Mouse (Mus musculus): ENCODE results near the gene Aox2. TPM values are rescaled to one million over a fixed set of nuclear protein-coding genes. Genes with fewer than 3 reads are reported as not detected.

Aox2 gene
- polyA plus RNA-seq, 1 experiment from 2014 or later: 0.07 TPM

- Histone ChIP-seq H3K27me3 (replicated peaks; ENCODE audit: control insufficient read depth, insufficient read depth, low read length) (no peaks in the 10 kb centered on the region), H3K4me3 (ENCODE audit: low read depth, low read length) (peak within 1 kb of the TSS; percentile 90), H3K36me3 (ENCODE audit: control insufficient read depth, insufficient read depth, low read length) (peaks cover 31% of the 10 kb centered on the region), H3K9me3 (ENCODE audit: control insufficient read depth, low read length) (no peaks in the 10 kb centered on the region), H3K4me1 (replicated peaks; ENCODE audit: control insufficient read depth, insufficient read depth, low read length) (peaks cover 8% of the 10 kb centered on the region), H3K27ac (ENCODE audit: low read depth) (peak within 1 kb of the TSS; percentile 98), H3K9ac (ENCODE audit: low read length) (peak within 1 kb of the TSS; percentile 87), H3K4me2 (ENCODE audit: low read length) (peak within 1 kb of the TSS; percentile 89)
- DNase-seq (ENCODE audit: low spot score): peak; percentile 98
- WGBS: under 1% methylated on average over 54 of the region's 61 CpGs
- peak; percentile 98 for ATAC-seq (replicated peaks; ENCODE audit: low FRiP score, low TSS enrichment, low read depth)
Measured at GRCm38 (mm10) chr1:58392652-58393283, 114.6 kb downstream of the Aox2 start, which contains the start of gene Bzw1. Gene Bzw1 (plus strand): TSS chr1:58392898.

GRCm38 (mm10) chr1:58393284-58394195 is 115.4 kb downstream of the Aox2 start:
- 1% methylated on average over 60 of the region's 90 CpGs for WGBS
- peaks cover 39% of the 10 kb centered on the region for H3K36me3 ChIP-seq (ENCODE audit: control insufficient read depth, insufficient read depth, low read length)
- peaks cover 8% of the 10 kb centered on the region for H3K4me1 ChIP-seq (replicated peaks; ENCODE audit: control insufficient read depth, insufficient read depth, low read length)

GRCm38 (mm10) chr1:58395341-58395740 is 117.2 kb downstream of the Aox2 start:
- ATAC-seq (replicated peaks; ENCODE audit: low FRiP score, low TSS enrichment, low read depth) (no peak), DNase-seq (ENCODE audit: low spot score) (no peak)
- Histone ChIP-seq H3K27ac (ENCODE audit: low read depth) (no peak overlapping the region), H3K27me3 (replicated peaks; ENCODE audit: control insufficient read depth, insufficient read depth, low read length) (no peaks in the 10 kb centered on the region), H3K9me3 (ENCODE audit: control insufficient read depth, low read length) (no peaks in the 10 kb centered on the region), H3K9ac (ENCODE audit: low read length) (no peak overlapping the region), H3K4me2 (ENCODE audit: low read length) (no peak overlapping the region), H3K4me3 (ENCODE audit: low read depth, low read length) (no peak overlapping the region), H3K4me1 (replicated peaks; ENCODE audit: control insufficient read depth, insufficient read depth, low read length) (peaks cover 8% of the 10 kb centered on the region), H3K36me3 (ENCODE audit: control insufficient read depth, insufficient read depth, low read length) (peaks cover 57% of the 10 kb centered on the region)
- 90% methylated on average over 3 of the region's 3 CpGs for WGBS

More at GRCm38 (mm10) chr1:58393284-58394195, 115.4 kb downstream of the Aox2 start:
- Histone ChIP-seq H3K9ac (ENCODE audit: low read length) (peak overlapping the region; percentile 87), H3K27ac (ENCODE audit: low read depth) (peak overlapping the region; percentile 98), H3K27me3 (replicated peaks; ENCODE audit: control insufficient read depth, insufficient read depth, low read length) (no peaks in the 10 kb centered on the region), H3K4me3 (ENCODE audit: low read depth, low read length) (peak overlapping the region; percentile 90), H3K9me3 (ENCODE audit: control insufficient read depth, low read length) (no peaks in the 10 kb centered on the region), H3K4me2 (ENCODE audit: low read length) (peak overlapping the region; percentile 89)
- ATAC-seq (replicated peaks; ENCODE audit: low FRiP score, low TSS enrichment, low read depth) (peak; percentile 65), DNase-seq (ENCODE audit: low spot score) (peak; percentile 75)

- Histone ChIP-seq H3K9ac (ENCODE audit: low read length) (no peak overlapping the region), H3K9me3 (ENCODE audit: control insufficient read depth, low read length) (no peaks in the 10 kb centered on the region), H3K4me2 (ENCODE audit: low read length) (no peak overlapping the region), H3K4me3 (ENCODE audit: low read depth, low read length) (no peak overlapping the region), H3K27me3 (replicated peaks; ENCODE audit: control insufficient read depth, insufficient read depth, low read length) (no peaks in the 10 kb centered on the region), H3K4me1 (replicated peaks; ENCODE audit: control insufficient read depth, insufficient read depth, low read length) (peaks cover 8% of the 10 kb centered on the region), H3K36me3 (ENCODE audit: control insufficient read depth, insufficient read depth, low read length) (peaks cover 65% of the 10 kb centered on the region), H3K27ac (ENCODE audit: low read depth) (no peak overlapping the region)
- DNase-seq (ENCODE audit: low spot score): no peak
- 94% methylated on average over 1 of the region's 1 CpGs for WGBS
- no peak for ATAC-seq (replicated peaks; ENCODE audit: low FRiP score, low TSS enrichment, low read depth)
Measured at GRCm38 (mm10) chr1:58396179-58396578, 118.1 kb downstream of the Aox2 start.

GRCm38 (mm10) chr1:58397731-58398130 is 119.6 kb downstream of the Aox2 start:
- no peaks in the 10 kb centered on the region; the same call in 1 of the 2 replicates for H3K4me1 ChIP-seq (replicated peaks; ENCODE audit: control insufficient read depth, insufficient read depth, low read length)
- H3K4me2 ChIP-seq (ENCODE audit: low read length): no peak overlapping the region
- H3K36me3 ChIP-seq (ENCODE audit: control insufficient read depth, insufficient read depth, low read length): peaks cover 81% of the 10 kb centered on the region

GRCm38 (mm10) chr1:58401396-58401795 is 123.3 kb downstream of the Aox2 start:
- peaks cover 88% of the 10 kb centered on the region for H3K36me3 ChIP-seq (ENCODE audit: control insufficient read depth, insufficient read depth, low read length)
- no peak overlapping the region for H3K4me2 ChIP-seq (ENCODE audit: low read length)
- no peaks in the 10 kb centered on the region for H3K9me3 ChIP-seq (ENCODE audit: control insufficient read depth, low read length)
- no peak for DNase-seq (ENCODE audit: low spot score)
- H3K9ac ChIP-seq (ENCODE audit: low read length): no peak overlapping the region
- H3K27me3 ChIP-seq (replicated peaks; ENCODE audit: control insufficient read depth, insufficient read depth, low read length): no peaks in the 10 kb centered on the region
- H3K27ac ChIP-seq (ENCODE audit: low read depth): no peak overlapping the region
- WGBS: 89% methylated on average over 6 of the region's 6 CpGs
- no peaks in the 10 kb centered on the region for H3K4me1 ChIP-seq (replicated peaks; ENCODE audit: control insufficient read depth, insufficient read depth, low read length)
- no peak for ATAC-seq (replicated peaks; ENCODE audit: low FRiP score, low TSS enrichment, low read depth)
- no peak overlapping the region for H3K4me3 ChIP-seq (ENCODE audit: low read depth, low read length)

More at GRCm38 (mm10) chr1:58397731-58398130, 119.6 kb downstream of the Aox2 start:
- Histone ChIP-seq H3K9ac (ENCODE audit: low read length) (no peak overlapping the region), H3K9me3 (ENCODE audit: control insufficient read depth, low read length) (no peaks in the 10 kb centered on the region), H3K27ac (ENCODE audit: low read depth) (no peak overlapping the region), H3K27me3 (replicated peaks; ENCODE audit: control insufficient read depth, insufficient read depth, low read length) (no peaks in the 10 kb centered on the region), H3K4me3 (ENCODE audit: low read depth, low read length) (no peak overlapping the region)
- no peak for ATAC-seq (replicated peaks; ENCODE audit: low FRiP score, low TSS enrichment, low read depth)
- DNase-seq (ENCODE audit: low spot score): no peak
- 95% methylated on average over 6 of the region's 6 CpGs for WGBS

- Histone ChIP-seq H3K4me1 (replicated peaks; ENCODE audit: control insufficient read depth, insufficient read depth, low read length) (no peaks in the 10 kb centered on the region), H3K4me2 (ENCODE audit: low read length) (no peak overlapping the region), H3K9me3 (ENCODE audit: control insufficient read depth, low read length) (no peaks in the 10 kb centered on the region), H3K27me3 (replicated peaks; ENCODE audit: control insufficient read depth, insufficient read depth, low read length) (no peaks in the 10 kb centered on the region), H3K27ac (ENCODE audit: low read depth) (no peak overlapping the region), H3K4me3 (ENCODE audit: low read depth, low read length) (no peak overlapping the region), H3K9ac (ENCODE audit: low read length) (no peak overlapping the region), H3K36me3 (ENCODE audit: control insufficient read depth, insufficient read depth, low read length) (peaks cover 85% of the 10 kb centered on the region)
- DNase-seq (ENCODE audit: low spot score) (no peak), ATAC-seq (replicated peaks; ENCODE audit: low FRiP score, low TSS enrichment, low read depth) (no peak)
- 93% methylated on average over 5 of the region's 5 CpGs for WGBS
Measured at GRCm38 (mm10) chr1:58403745-58404144, 125.6 kb downstream of the Aox2 start.

- WGBS: 96% methylated on average over 7 of the region's 7 CpGs
- Histone ChIP-seq H3K36me3 (ENCODE audit: control insufficient read depth, insufficient read depth, low read length) (peaks cover 76% of the 10 kb centered on the region), H3K4me1 (replicated peaks; ENCODE audit: control insufficient read depth, insufficient read depth, low read length) (no peaks in the 10 kb centered on the region), H3K4me2 (ENCODE audit: low read length) (no peak overlapping the region), H3K27me3 (replicated peaks; ENCODE audit: control insufficient read depth, insufficient read depth, low read length) (no peaks in the 10 kb centered on the region), H3K9me3 (ENCODE audit: control insufficient read depth, low read length) (no peaks in the 10 kb centered on the region), H3K9ac (ENCODE audit: low read length) (no peak overlapping the region), H3K4me3 (ENCODE audit: low read depth, low read length) (no peak overlapping the region), H3K27ac (ENCODE audit: low read depth) (no peak overlapping the region)
- DNase-seq (ENCODE audit: low spot score): no peak
- ATAC-seq (replicated peaks; ENCODE audit: low FRiP score, low TSS enrichment, low read depth): no peak
Measured at GRCm38 (mm10) chr1:58407321-58407720, 129.2 kb downstream of the Aox2 start.
